Mouse (Mus musculus): Measurements from ENCODE around the gene Stk11ip.

GRCm38 (mm10) chr1:75509586-75509985 lies 11.7 kb upstream of the Stk11ip start:
- TF ChIP-seq CTCF (IDR thresholded peaks at IDR 0.05; ENCODE audit: borderline replicate concordance, insufficient read depth, low read depth, low read length) (no peak), POLR2A (IDR thresholded peaks at IDR 0.05; ENCODE audit: borderline replicate concordance, insufficient read depth, low read length) (no peak)
